Mouse (Mus musculus): ENCODE results near the gene P2ry12.

GRCm38 (mm10) chr3:59204719-59205503, 57.8 kb downstream of the P2ry12 start:
- no peak for TF ChIP-seq CTCF (conservative IDR thresholded peaks at IDR 0.05; ENCODE audit: low read length)
- no peak for TF ChIP-seq NANOG (IDR thresholded peaks at IDR 0.05; ENCODE audit: borderline replicate concordance, low read length)

All from E14TG2a.4 (cell line).